Mouse (Mus musculus) liver, embryonic 12.5 days (tissue): ENCODE results near the gene Hbq1a. TPM values are rescaled to one million over a fixed set of nuclear protein-coding genes. Genes with fewer than 3 reads are reported as not detected.

ENCODE experiments used
- polyA plus RNA-seq: library from polyadenylated mRNA; unstranded; fragments of >200 nt; fragmentation: Nextera tagmentation; extraction: Ambion mirVana; gene quantifications from 2 replicates; pipeline ENCODE4 v1.2.1, GENCODE M21; 2016

The Hbq1a gene
- polyA plus RNA-seq, 1 experiment from 2014 or later = 4.2 TPM

Other genes starting within 250 kb of the Hbq1a start
- 0.22 and 0.30 TPM in 2 replicates for gene Il9r, start 99.8 kb upstream of the Hbq1a start, polyA plus RNA-seq
- gene Snrnp25, start 94.7 kb upstream of the Hbq1a start, polyA plus RNA-seq = 103 TPM in 2 replicates
- gene Rhbdf1, start 77.8 kb upstream of the Hbq1a start, polyA plus RNA-seq = 12.0 and 14.1 TPM in 2 replicates
- gene Mpg, start 73.6 kb upstream of the Hbq1a start, polyA plus RNA-seq = 25.7 and 27.2 TPM in 2 replicates
- 34.6 and 39.1 TPM in 2 replicates for gene Nprl3, start 32.4 kb upstream of the Hbq1a start, polyA plus RNA-seq
- gene Hba-x, start 23.7 kb upstream of the Hbq1a start, polyA plus RNA-seq = 1,859 and 1,982 TPM in 2 replicates
- gene Hba-a1, start 16.6 kb upstream of the Hbq1a start, polyA plus RNA-seq = 52,845 and 54,272 TPM in 2 replicates
- gene Hbq1b, start 13.1 kb upstream of the Hbq1a start, polyA plus RNA-seq = 116 and 122 TPM in 2 replicates
- 121,851 and 123,321 TPM in 2 replicates for gene Hba-a2, start 3.6 kb upstream of the Hbq1a start, polyA plus RNA-seq
- gene Sh3pxd2b, start 47.8 kb downstream of the Hbq1a start, polyA plus RNA-seq = 2.6 and 3.1 TPM in 2 replicates
- gene Ubtd2, start 155.3 kb downstream of the Hbq1a start, polyA plus RNA-seq = 9.6 and 10.0 TPM in 2 replicates
- gene Efcab9, start 232.0 kb downstream of the Hbq1a start, polyA plus RNA-seq = 0.28 and 0.56 TPM in 2 replicates
- 5.7 and 6.0 TPM in 2 replicates for gene Stk10, start 233.2 kb downstream of the Hbq1a start, polyA plus RNA-seq